Mouse (Mus musculus) embryo, embryonic 11.5 days (tissue): ENCODE data around the gene Gm1113.

Source experiments
- DNase-seq: peaks from one replicate; pipeline ENCODE4 v3.0.0-alpha.2; 2012; ENCODE audit warnings: low read depth, low spot score

Gene Gm1113

GRCm38 (mm10) chr9:35518169-35518568 is at the start of gene Gm1113:
TSS of gene Gm1113 (minus strand) at chr9:35518269.
- no peak for DNase-seq

DNA sequence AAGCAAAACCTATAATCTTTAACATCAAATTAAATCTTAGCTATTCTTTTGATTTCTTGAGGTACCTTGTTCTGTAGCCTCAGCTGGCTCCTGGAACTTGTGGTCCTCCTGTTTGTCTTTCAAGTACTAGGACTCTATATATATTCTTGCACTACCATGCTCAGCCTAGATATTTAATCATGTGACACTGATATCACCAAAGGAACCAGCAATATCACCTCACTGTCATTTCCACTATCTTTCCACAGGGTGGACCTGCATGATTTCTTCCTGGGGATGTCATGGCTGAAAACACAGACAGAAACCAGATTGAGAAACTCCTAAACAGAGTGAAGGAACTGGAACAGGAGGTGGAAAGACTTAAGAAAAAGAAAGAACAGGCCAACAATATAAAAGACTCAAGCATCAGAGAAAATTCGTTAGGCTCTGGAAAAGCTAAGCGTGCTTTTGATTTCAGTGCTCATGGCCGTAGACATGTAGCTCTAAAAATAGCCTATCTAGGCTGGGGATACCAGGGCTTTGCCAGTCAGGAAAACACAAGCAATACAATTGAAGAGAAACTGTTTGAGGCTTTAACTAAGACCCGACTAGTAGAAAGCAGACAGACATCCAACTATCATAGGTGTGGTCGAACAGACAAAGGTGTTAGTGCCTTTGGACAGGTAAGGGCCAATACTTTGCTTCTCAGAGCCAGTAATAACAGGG is 46.6 kb upstream of the Gm1113 start:
- DNase-seq: no peak

GRCm38 (mm10) chr9:35561583-35561982 is 43.5 kb upstream of the Gm1113 start:
- no peak for DNase-seq

- DNase-seq: no peak
Measured at GRCm38 (mm10) chr9:35561076-35561475, 43.0 kb upstream of the Gm1113 start.

GRCm38 (mm10) chr9:35559009-35559890 is 41.2 kb upstream of the Gm1113 start:
- DNase-seq: peak; percentile 87

DNA sequence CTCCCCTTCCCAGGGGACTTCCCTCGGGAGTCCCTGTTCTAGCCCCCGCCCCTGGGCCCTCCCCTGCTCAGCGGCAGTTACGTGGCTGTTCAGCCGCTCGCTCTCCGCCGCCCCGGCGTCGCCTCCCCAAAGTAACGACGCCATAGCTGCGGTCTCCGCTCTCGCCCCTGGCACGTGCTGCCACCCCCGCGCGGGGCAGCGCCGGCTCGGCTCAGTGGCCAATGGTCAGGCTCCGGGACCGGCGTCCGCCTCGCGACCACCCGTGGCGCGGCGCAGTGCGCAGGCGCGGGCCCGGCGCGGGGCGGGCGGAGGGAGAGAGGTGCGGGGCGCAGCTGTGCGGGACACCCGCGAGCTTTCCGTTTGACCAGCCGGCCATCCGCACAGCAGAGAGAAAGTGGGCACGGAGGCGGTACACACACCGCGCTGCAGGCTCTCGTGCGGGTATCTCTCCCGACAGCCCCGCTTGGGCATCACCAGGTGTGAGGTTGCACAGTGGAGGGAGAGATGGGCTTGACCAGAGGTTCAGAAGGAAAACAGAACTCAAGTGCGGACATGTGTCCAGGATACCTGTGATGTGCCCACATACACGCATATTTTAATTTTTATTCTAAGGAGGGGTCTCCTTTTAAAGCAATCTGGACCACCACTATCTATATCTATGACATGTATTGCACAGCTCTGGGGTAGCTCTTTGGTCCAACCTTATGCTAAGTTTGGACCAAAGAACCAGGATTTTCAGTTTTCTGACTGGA is 40.4 kb upstream of the Gm1113 start, which contains the start of the genes Ddx25 and Pus3:
Gene Ddx25, minus strand, starts transcription at position 272 of the 752 bp plus-strand sequence.
Gene Pus3, plus strand, starts transcription at position 339 of the 752 bp plus-strand sequence.
- peak; percentile 45 for DNase-seq

DNA sequence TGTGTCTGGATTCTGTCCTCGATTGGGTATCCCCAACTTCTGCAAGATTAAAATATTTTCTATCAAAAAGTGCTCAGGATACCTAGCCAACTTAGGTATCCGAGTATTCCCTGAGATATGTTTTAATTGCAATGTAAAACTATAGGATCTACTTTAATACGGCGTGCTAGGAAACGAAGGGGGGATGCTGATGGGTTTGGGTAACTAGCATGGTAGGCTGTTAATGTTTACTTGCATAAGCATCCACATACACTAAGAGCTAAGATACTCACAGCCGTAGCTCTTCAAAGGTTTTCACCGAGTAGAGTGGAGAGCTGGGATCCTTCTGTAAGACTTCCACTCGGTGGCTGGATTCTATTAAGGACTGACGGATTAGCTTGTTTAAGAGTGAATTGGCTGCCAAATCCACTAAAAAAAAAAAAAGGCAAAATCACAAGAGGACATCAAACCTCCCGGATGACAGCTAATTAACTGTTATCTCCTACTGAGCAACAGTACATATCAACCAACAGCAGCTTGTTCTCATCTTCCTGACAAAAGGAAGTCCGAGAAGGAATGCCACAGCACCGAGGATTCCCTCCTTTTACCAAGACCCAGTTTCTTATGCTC is 38.5 kb upstream of the Gm1113 start:
- no peak for DNase-seq

DNA sequence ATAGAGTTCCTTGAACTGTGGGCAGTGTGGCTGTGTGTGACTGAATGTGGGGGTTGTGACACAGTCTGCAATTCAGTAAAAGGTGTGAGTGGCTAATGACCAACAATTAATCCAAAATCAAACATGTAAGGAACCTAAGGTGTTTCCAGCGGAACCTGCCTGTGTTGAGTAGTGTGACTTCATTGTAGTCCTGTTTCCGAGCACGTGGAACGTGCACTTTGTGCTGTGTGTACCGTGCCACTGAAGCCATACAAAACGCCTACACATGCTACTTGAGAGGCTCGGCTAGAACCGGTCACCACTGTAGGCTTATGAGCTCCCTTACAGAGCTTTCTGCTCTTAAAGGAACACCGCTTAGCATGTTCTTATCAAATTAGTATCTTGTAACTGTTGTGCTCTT is 30.4 kb upstream of the Gm1113 start:
- no peak for DNase-seq

- DNase-seq: no peak
Measured at GRCm38 (mm10) chr9:35546745-35547144, 28.7 kb upstream of the Gm1113 start.

DNA sequence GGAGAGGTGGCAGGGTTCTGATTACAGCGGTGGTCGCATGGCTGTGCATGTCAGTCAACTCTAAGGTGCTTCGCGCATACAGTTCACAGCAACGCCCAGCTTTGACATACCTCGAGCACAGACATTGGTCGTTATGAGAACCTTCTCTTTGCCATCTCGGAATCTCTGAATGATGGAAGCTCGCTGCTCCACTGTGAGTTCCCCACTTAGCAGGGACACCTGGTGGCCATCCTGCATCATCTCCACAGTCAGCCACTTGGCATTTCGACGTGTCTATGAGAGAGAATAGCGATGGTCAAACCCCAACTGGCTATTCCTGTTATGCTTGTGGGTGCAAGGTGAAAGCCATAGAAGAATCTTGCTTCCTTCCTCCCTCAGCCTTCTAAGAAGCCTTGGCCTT is 27.6 kb upstream of the Gm1113 start:
- no peak for DNase-seq

DNA sequence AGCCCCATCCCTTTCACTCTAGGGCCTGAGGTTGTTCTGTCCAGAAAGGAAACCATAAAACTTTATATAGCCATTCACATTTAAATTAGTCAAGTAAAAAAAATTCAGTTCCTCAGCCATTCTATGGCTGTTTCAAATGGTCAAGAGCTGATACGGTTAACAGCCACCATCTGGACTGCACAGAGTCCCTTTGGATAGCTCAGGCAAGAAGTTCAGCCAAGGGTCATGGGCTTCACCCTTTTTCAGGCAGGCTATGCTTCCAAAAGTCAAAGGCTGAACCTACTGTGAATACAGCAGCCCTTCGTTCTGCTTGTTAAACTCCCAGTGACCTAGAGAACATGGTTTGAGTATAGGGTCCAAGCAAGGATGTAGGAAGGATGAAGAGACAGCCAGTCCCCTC is 26.6 kb upstream of the Gm1113 start:
- no peak for DNase-seq

GRCm38 (mm10) chr9:35543099-35543860 is 25.2 kb upstream of the Gm1113 start:
- no peak for DNase-seq

DNA sequence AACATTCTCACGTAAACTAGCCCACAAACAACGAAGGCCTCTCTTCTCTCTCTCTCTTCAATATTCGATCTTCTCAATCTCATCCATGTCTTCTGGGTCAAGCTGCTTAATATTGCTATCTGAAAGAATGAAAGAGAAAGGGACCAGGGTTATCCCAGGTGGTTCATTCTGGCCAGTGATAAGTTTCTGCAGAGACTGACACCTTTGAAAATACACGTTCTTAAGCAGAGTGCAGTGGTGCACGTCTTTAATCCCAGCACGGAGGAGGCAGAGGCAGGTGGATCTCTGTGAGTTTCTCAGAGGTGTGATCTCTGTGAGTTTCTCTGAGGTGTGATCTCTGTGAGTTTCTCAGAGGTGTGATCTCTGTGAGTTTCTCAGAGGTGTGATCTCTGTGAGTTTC is 23.9 kb upstream of the Gm1113 start:
- DNase-seq: no peak

DNA sequence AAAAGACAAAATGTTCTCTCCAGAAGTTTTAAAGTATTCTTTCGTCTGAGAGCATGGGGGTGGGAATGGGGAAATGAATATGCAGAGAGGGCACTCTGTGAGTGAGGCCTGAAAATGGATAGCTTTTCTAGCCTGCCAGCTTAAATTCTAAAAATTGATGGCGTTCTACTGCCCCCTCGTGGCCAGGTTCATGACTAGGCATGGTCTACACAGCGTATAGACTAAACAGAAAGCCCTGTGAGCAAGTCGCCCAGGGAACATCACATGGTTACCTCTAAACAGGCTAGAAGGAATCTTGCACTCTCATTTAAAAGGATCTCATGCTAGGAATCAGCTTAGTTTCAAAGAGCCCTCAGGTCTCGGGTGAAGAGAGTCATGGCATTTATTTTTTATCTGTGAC is 23.4 kb upstream of the Gm1113 start:
- DNase-seq: peak; percentile 79

- DNase-seq: no peak
Measured at GRCm38 (mm10) chr9:35541024-35541423, 23.0 kb upstream of the Gm1113 start.

DNA sequence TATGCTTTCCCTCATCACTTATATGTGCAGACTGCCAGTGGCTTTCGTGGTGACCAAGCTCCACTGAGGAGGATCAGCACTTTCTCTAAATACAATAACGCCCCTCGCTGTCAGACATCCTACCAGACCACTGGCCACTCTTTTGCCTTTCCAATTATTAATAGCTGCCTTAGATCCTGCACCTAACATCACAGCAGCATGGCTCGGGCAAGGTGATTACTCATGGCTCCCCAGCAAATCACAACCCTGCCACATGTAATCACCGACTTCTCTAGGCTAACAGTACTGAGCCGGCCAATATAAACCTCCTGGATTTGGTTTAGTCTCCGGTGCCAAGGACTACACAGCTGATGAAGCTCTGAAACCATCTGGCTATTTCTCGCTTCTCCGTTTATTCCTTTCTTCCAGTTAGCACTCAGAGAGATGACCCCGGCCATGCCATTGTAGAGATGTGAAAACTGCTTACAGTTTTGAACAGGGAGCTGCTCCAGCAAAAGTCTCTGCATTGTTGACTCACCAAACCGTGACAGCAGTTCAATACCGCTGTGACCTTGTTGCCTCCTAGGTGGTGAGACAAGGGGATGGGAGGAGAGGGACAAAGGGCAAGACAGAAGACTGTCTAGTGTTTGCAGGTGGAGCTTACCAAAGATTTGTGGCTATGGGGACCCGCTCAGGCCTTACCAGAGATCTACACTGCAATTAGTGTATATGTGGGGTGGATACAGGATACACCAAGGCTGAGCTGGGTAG is 21.1 kb upstream of the Gm1113 start:
- no peak for DNase-seq

DNA sequence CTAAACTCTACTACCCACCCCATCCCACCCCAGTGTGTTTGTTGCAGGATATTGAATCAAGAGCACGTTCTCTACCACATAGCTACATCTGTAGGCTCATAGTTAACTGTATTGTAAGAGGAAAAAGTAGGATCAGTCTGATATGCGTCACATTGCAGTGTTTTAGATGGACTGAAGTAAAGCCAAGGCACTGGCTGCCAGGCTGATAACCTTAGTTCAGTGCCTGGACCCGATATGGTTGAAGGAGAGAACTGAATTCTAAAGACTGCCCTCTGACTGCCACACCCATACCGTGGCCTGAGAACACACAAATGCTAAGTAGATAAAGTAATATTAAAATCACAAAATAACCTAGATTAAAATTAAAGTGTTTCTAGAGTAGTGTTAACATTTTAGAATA is 17.8 kb upstream of the Gm1113 start:
- DNase-seq: no peak

DNA sequence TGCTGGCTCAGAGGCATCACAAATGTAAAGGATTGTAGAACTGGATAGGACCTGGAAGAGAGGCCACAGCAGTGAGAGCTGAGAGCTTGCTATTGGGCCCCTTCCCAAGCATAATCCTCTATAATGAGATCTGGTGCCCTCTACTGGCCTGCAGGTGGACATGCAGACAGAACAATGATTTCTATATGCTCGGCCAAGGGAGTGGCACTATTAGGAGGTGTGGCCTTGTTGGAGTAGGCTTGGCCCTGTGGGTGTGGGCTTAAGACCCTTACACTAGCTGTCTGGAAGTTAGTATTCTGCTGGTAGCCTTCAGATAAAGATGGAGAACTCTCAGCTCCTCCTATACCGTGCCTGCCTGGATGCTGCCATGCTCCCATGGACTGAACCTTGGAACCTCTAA is 17.0 kb upstream of the Gm1113 start:
- no peak for DNase-seq

DNA sequence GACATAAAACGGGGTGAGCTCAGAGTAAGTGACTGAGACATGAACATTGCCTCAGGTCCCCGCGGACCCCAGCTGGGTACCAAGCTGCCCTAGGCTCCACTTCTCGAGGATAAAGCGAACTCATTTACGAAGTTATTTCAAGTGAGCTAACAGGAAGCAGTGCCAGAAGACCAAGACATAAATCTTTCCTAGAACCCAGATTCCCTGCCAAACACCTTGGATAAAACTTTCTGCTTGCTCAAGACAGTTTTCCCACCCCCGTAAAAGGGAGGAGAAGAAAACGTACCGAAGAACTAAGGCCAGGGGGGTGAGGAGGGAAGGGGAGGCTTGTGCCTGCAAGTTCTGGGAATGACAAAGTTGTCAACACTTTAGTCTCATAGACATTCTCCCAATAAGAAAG is 15.2 kb upstream of the Gm1113 start:
- no peak for DNase-seq

- peak; percentile 51 for DNase-seq
Measured at GRCm38 (mm10) chr9:35529796-35530195, 11.7 kb upstream of the Gm1113 start.
